Mouse (Mus musculus) bone marrow macrophage, adult 2 months (primary cell): ENCODE measurements around the gene Scarb2.

Source experiments
- CTCF ChIP-seq: IDR thresholded peaks from 2 replicates; pipeline ENCODE4 v1.5.1; 2012; ENCODE audit warnings: low read depth, mild to moderate bottlenecking, low read length, moderate library complexity
- POLR2A ChIP-seq: IDR thresholded peaks from 2 replicates; pipeline ENCODE4 v1.6.1; 2012; ENCODE audit warnings: mild to moderate bottlenecking, low read depth, low read length, borderline replicate concordance

DNA sequence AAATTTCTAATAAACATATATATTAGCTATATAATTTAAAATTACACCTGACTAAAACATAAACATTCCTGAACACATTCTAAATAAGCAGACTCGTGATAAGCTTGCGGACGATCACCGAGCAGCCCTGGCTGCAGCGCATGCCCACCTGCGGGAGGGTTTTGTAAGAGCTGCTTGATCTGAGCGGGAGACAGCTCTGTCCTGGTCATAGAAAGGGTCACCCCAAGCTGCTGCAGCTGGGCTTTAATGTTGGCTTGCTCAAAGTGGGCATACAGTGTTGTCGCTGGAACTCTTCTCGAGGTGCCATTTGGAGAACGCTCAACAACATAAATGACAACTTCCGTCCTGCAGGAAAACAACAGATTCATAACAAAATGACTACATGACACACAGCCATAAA is 82.5 kb downstream of the Scarb2 start:
- TF ChIP-seq POLR2A (no peak), CTCF (no peak)
